Mouse (Mus musculus) thymus, postnatal 36 days (tissue): Measurements from ENCODE around the gene Kyat1.

Experiments used
- DNase-seq, 2 experiments: peaks; one replicate each; pipeline ENCODE4 v3.0.0; 2022; ENCODE audit warnings: mixed read lengths in 2 of 2

Kyat1 gene

GRCm38 (mm10) chr2:30205629-30206357, at the start of gene Kyat1:
Gene Kyat1, minus strand, starts transcription at chr2:30205847.
- DNase-seq: peak; percentile 89 to 90

- no peak for DNase-seq
These were observed 48.2 kb upstream of the Kyat1 start for GRCm38 (mm10) chr2:30253809-30254208.

- no peak for DNase-seq
These were observed 46.9 kb upstream of the Kyat1 start for GRCm38 (mm10) chr2:30252521-30252920.

GRCm38 (mm10) chr2:30251417-30252104, 45.9 kb upstream of the Kyat1 start:
- DNase-seq: peak; percentile 82 to 89

- DNase-seq: no peak
These were observed 44.8 kb upstream of the Kyat1 start for GRCm38 (mm10) chr2:30250166-30251128.

GRCm38 (mm10) chr2:30249182-30249581, 43.5 kb upstream of the Kyat1 start:
- DNase-seq: no peak

GRCm38 (mm10) chr2:30247681-30248080, 42.0 kb upstream of the Kyat1 start:
- no peak for DNase-seq

- DNase-seq: no peak
These were observed 41.4 kb upstream of the Kyat1 start for GRCm38 (mm10) chr2:30247036-30247435.

- DNase-seq: no peak
These were observed 39.0 kb upstream of the Kyat1 start for GRCm38 (mm10) chr2:30244595-30245178.

- DNase-seq: no peak
These were observed 37.7 kb upstream of the Kyat1 start for GRCm38 (mm10) chr2:30243391-30243790.

- DNase-seq: no peak
These were observed 36.9 kb upstream of the Kyat1 start for GRCm38 (mm10) chr2:30242509-30242908.

- DNase-seq: no peak
These were observed 34.6 kb upstream of the Kyat1 start, which contains the start of gene Gm28035 for GRCm38 (mm10) chr2:30240267-30240666. Gene Gm28035, plus strand, starts transcription at chr2:30240567.

- no peak for DNase-seq
These were observed 34.1 kb upstream of the Kyat1 start for GRCm38 (mm10) chr2:30239777-30240176.

GRCm38 (mm10) chr2:30238906-30239465, 33.3 kb upstream of the Kyat1 start:
- no peak for DNase-seq

GRCm38 (mm10) chr2:30237881-30238280, 32.2 kb upstream of the Kyat1 start:
- peak; percentile 73 to 83 for DNase-seq

- DNase-seq: peak; percentile 100
These were observed 31.7 kb upstream of the Kyat1 start, which contains the start of gene Lrrc8a for GRCm38 (mm10) chr2:30237199-30237880. Gene Lrrc8a, plus strand, starts transcription at chr2:30237715.

- DNase-seq: no peak
These were observed 31.0 kb upstream of the Kyat1 start for GRCm38 (mm10) chr2:30236426-30237198.

GRCm38 (mm10) chr2:30235593-30235992, 29.9 kb upstream of the Kyat1 start:
- DNase-seq: no peak

- DNase-seq: no peak
These were observed 10.6 kb upstream of the Kyat1 start for GRCm38 (mm10) chr2:30216293-30216692.

GRCm38 (mm10) chr2:30215493-30215892, 9.8 kb upstream of the Kyat1 start:
- DNase-seq: no peak

- no peak for DNase-seq
These were observed 9.1 kb upstream of the Kyat1 start for GRCm38 (mm10) chr2:30214745-30215144.
